Mouse (Mus musculus): ENCODE results near the gene Il31ra. TPM values are rescaled to one million over a fixed set of nuclear protein-coding genes. Genes with fewer than 3 reads are reported as not detected.

Gene Il31ra
- polyA plus RNA-seq, 1 experiment from 2014 or later, result 0.13 TPM

Other genes with a start within 250 kb of the Il31ra start
- gene Il6st, start 130.3 kb downstream of the Il31ra start, polyA plus RNA-seq (2016; fragmentation: Nextera tagmentation; extraction: Ambion mirVana), result 32.3 and 55.6 TPM in 2 replicates
- gene Ddx4, start 58.1 kb upstream of the Il31ra start, polyA plus RNA-seq (2016; fragmentation: Nextera tagmentation; extraction: Ambion mirVana), result 1.1 TPM in 2 replicates
- 11.2 and 13.9 TPM in 2 replicates for gene Slc38a9, start 66.4 kb upstream of the Il31ra start, polyA plus RNA-seq (2016; fragmentation: Nextera tagmentation; extraction: Ambion mirVana)
- 39.6 and 41.3 TPM in 2 replicates for gene Plpp1, start 206.4 kb upstream of the Il31ra start, polyA plus RNA-seq (2016; fragmentation: Nextera tagmentation; extraction: Ambion mirVana)

Data from heart, embryonic 10.5 days (tissue).